Mouse (Mus musculus) kidney, postnatal 0 days (tissue): ENCODE measurements at regions not wholly inside any gene's neighbourhood (a gene's known extent, or its start where the extent isn't known, plus 50 kb on each side); places are given as distances from the start of the nearest gene placed in this dataset.

Experiments used
- ATAC-seq: fragments of 200-750 bp; cut with Nextera tagmentation; replicated peaks from 2 replicates; pipeline ENCODE4 v1.8.0; 2017; ENCODE audit warnings: low read depth, moderate number of reproducible peaks, moderate TSS enrichment, moderate library complexity; ENCODE audit not compliant: low FRiP score
- DNase-seq: peaks from one replicate; pipeline ENCODE4 v3.0.0-alpha.2; 2016; ENCODE audit warnings: low spot score
- H3K27ac ChIP-seq: fragments of 300-500 bp; sonication (generic); 2 replicates; pipeline ENCODE4 v1.5.1; 2014; ENCODE audit warnings: mild to moderate bottlenecking
- H3K27me3 ChIP-seq: fragments of 300-500 bp; sonication (generic); 2 replicates; pipeline ENCODE4 v1.6.1; 2014; ENCODE audit warnings: low read length, mixed read lengths; ENCODE audit not compliant: insufficient read depth
- H3K36me3 ChIP-seq: fragments of 300-500 bp; sonication (generic); 2 replicates; pipeline ENCODE4 v1.6.1; 2014; ENCODE audit warnings: low read length, mixed read lengths; ENCODE audit not compliant: insufficient read depth
- H3K4me1 ChIP-seq: fragments of 300-500 bp; sonication (generic); replicated peaks from 2 replicates; pipeline ENCODE4 v1.6.1; 2014; ENCODE audit warnings: antibody characterized with exemption, low read length, mixed read lengths; ENCODE audit not compliant: insufficient read depth
- H3K4me2 ChIP-seq: fragments of 300-500 bp; sonication (generic); 2 replicates; pipeline ENCODE4 v1.6.1; 2014; ENCODE audit warnings: mild to moderate bottlenecking, low read length, moderate library complexity, mixed read lengths
- H3K4me3 ChIP-seq: fragments of 300-500 bp; sonication (generic); replicated peaks from 2 replicates; pipeline ENCODE4 v1.5.1; 2014; ENCODE audit warnings: low read depth, low read length
- H3K9ac ChIP-seq: fragments of 300-500 bp; sonication (generic); 2 replicates; pipeline ENCODE4 v1.6.1; 2014; ENCODE audit warnings: low read depth, low read length
- H3K9me3 ChIP-seq: fragments of 300-500 bp; sonication (generic); replicated peaks from 2 replicates; pipeline ENCODE4 v1.6.1; 2016; ENCODE audit warnings: low read length, inconsistent platforms, mixed read lengths
- CTCF ChIP-seq: IDR thresholded peaks from 2 replicates; pipeline ENCODE4 v1.5.1; 2016; ENCODE audit warnings: antibody characterized with exemption, low read depth, mild to moderate bottlenecking, moderate library complexity
- WGBS: fragments of 180-500 bp; shearing (Covaris S2); extraction: QIAGEN DNeasy Blood & Tissue Kit; methylation state at CpG from one replicate; pipeline ENCODE4 v1.1.7; 2014; 5-methylcytosine and 5-hydroxymethylcytosine counted together

- Histone ChIP-seq H3K27me3 (no peaks in the 10 kb centered on the region), H3K9ac (no peak overlapping the region), H3K36me3 (no peaks in the 10 kb centered on the region), H3K4me1 (no peaks in the 10 kb centered on the region), H3K4me2 (no peak overlapping the region), H3K27ac (no peak overlapping the region), H3K9me3 (no peaks in the 10 kb centered on the region), H3K4me3 (no peak overlapping the region)
- TF ChIP-seq CTCF, result no peak
- WGBS, result 93% methylated on average over 7 of the region's 7 CpGs
- ATAC-seq (no peak), DNase-seq (no peak)
These were observed 291.2 kb downstream of the Sec16b start for GRCm38 (mm10) chr1:157797711-157798110.

DNA sequence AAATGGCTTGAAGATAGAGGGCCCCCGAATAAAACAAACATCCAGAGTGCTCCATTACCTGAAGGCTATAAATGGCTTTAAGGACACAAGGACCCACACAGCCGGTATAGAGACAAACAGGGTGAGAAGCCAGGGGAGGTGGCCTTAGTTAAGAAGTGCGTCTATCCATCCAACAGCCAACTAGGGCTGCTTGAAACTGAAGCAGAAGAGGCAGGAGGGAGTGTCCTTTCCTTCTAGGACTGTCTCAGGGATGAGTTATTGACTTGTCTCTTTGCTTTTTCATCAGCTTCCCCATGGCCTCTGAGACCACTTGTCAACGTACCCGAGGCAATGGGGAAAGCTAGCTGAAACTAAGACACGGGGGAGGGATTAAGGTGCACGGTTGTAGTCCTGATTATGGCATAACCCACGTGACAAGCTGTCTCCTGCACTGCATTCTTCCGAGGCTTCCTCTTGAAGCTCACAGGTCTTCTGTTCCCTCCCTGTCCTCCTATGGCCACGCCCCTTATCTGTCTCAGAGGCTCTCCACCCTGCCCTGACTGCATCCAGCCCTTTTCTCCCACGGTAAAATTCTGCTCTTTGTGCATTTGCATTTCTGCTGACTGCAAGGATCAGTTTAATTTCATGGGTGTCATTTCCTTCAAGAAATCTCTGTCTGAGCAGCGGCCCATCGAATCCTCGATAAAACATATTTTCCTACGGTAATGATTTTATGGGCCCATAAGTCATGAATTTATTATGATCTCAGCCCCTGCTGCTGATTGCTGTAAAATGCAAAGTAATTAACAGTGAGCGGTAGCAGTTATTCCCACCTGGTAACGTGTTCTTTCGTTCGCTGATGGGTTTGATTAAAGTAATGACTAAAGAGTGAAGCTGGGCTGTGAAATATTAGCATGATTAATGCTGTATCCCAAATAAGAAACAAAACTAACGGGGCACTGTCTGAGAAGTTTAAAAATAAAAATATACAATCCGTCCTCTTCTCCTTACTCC is 292.3 kb downstream of the Sec16b start:
- 23% methylated on average over 21 of the region's 21 CpGs for WGBS
- peak; percentile 74; the same call in 1 of the 2 replicates for ATAC-seq

GRCm38 (mm10) chr1:157801151-157801550 is 294.6 kb downstream of the Sec16b start:
- DNase-seq, result no peak

More for the DNA sequence above, 292.3 kb downstream of the Sec16b start:
- Histone ChIP-seq H3K36me3 (no peaks in the 10 kb centered on the region), H3K4me2 (peak overlapping the region; percentile 34), H3K9me3 (no peaks in the 10 kb centered on the region), H3K27me3 (no peaks in the 10 kb centered on the region), H3K4me1 (no peaks in the 10 kb centered on the region), H3K27ac (no peak overlapping the region), H3K4me3 (no peak overlapping the region), H3K9ac (no peak overlapping the region)
- no peak for TF ChIP-seq CTCF
- peak; percentile 54 for DNase-seq

DNA sequence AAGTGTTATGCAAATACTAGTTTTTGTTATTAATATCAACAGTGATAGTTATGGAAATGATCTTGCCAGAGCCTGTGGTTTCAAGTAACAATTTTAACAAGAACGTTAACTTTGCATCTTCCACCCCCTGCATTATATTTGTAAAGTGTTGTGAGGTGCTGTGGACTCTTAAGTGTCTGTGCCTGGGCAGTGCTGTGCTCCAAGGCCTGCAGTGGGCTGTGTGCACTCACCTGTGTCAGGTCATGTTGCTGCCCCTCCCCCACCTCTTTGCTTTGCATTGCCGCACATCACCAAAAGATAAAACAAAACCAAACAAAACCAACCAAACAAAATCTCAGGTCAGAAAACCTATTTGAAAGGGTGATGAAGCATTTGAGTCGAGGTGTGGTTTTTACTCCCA is 297.7 kb downstream of the Sec16b start:
- no peak overlapping the region for H3K27ac ChIP-seq
- H3K4me1 ChIP-seq, result 0 out of 2 replicates have a peak, but pooled peaks cover 2% of the 10 kb centered on the region
- no peaks in the 10 kb centered on the region for H3K27me3 ChIP-seq
- H3K4me2 ChIP-seq, result 0 out of 2 replicates have a peak overlapping the region, but pooled peaks have one; percentile 1
- WGBS, result 39% methylated on average over 3 of the region's 3 CpGs
- no peak overlapping the region for H3K9ac ChIP-seq
- no peaks in the 10 kb centered on the region for H3K36me3 ChIP-seq
- H3K9me3 ChIP-seq, result no peaks in the 10 kb centered on the region
- no peak for DNase-seq
- TF ChIP-seq CTCF, result no peak
- ATAC-seq, result no peak
- H3K4me3 ChIP-seq, result no peak overlapping the region

More at GRCm38 (mm10) chr1:157801151-157801550, 294.6 kb downstream of the Sec16b start:
- Histone ChIP-seq H3K9ac (no peak overlapping the region), H3K27ac (no peak overlapping the region), H3K27me3 (no peaks in the 10 kb centered on the region), H3K36me3 (no peaks in the 10 kb centered on the region), H3K4me1 (0 out of 2 replicates have a peak, but pooled peaks cover 2% of the 10 kb centered on the region), H3K9me3 (no peaks in the 10 kb centered on the region), H3K4me3 (no peak overlapping the region), H3K4me2 (no peak overlapping the region)
- 68% methylated on average over 3 of the region's 3 CpGs for WGBS
- TF ChIP-seq CTCF, result no peak
- ATAC-seq, result no peak

- DNase-seq, result no peak
- H3K4me1 ChIP-seq, result 0 out of 2 replicates have a peak, but pooled peaks cover 2% of the 10 kb centered on the region
- TF ChIP-seq CTCF, result no peak
- no peaks in the 10 kb centered on the region for H3K36me3 ChIP-seq
- no peaks in the 10 kb centered on the region for H3K27me3 ChIP-seq
- no peak overlapping the region for H3K4me2 ChIP-seq
- H3K9me3 ChIP-seq, result no peaks in the 10 kb centered on the region
- WGBS, result 91% methylated on average over 1 of the region's 1 CpGs
- H3K4me3 ChIP-seq, result no peak overlapping the region
- no peak overlapping the region for H3K9ac ChIP-seq
- no peak overlapping the region for H3K27ac ChIP-seq
- ATAC-seq, result no peak
These were observed 299.8 kb downstream of the Sec16b start for GRCm38 (mm10) chr1:157806296-157806695.

GRCm38 (mm10) chr1:157809674-157810471 is 303.3 kb downstream of the Sec16b start:
- WGBS, result 29% methylated on average over 8 of the region's 8 CpGs
- H3K27me3 ChIP-seq, result no peaks in the 10 kb centered on the region
- ATAC-seq (peak; percentile 52; the same call in 1 of the 2 replicates), DNase-seq (peak; percentile 58)
- no peak for TF ChIP-seq CTCF
- H3K36me3 ChIP-seq, result no peaks in the 10 kb centered on the region
- no peak overlapping the region for H3K4me2 ChIP-seq
- no peaks in the 10 kb centered on the region for H3K9me3 ChIP-seq
- H3K9ac ChIP-seq, result no peak overlapping the region
- no peaks in the 10 kb centered on the region for H3K4me1 ChIP-seq
- H3K27ac ChIP-seq, result no peak overlapping the region
- no peak overlapping the region for H3K4me3 ChIP-seq
